Mouse (Mus musculus) megakaryocyte, embryonic 14.5 days (primary cell): ENCODE data around the gene Tent4b. TPM values are rescaled to one million over a fixed set of nuclear protein-coding genes. Genes with fewer than 3 reads are reported as not detected.

ENCODE experiments used
- H3K27me3 ChIP-seq: replicated peaks from 2 replicates; pipeline ENCODE3; 2012; ENCODE audit warnings: inconsistent platforms
- H3K36me3 ChIP-seq: replicated peaks from 2 replicates; pipeline ENCODE3; 2012; ENCODE audit warnings: low read length, inconsistent platforms, mixed read lengths
- H3K4me1 ChIP-seq: 2 replicates; pipeline ENCODE4 v1.6.1; 2012; ENCODE audit warnings: inconsistent platforms
- H3K4me3 ChIP-seq: replicated peaks from 2 replicates; pipeline ENCODE3; 2012; ENCODE audit warnings: moderate library complexity, mild to moderate bottlenecking, inconsistent platforms
- H3K9me3 ChIP-seq: 2 replicates; pipeline ENCODE4 v1.6.1; 2012; ENCODE audit warnings: inconsistent platforms
- FLI1 ChIP-seq: IDR thresholded peaks from 2 replicates; pipeline ENCODE4 v1.6.1; 2012; ENCODE audit warnings: low read length, inconsistent platforms, mixed read lengths
- GATA1 ChIP-seq: IDR thresholded peaks from 3 replicates; pipeline ENCODE4 v1.6.1; 2012; ENCODE audit warnings: mixed read lengths, low read length, inconsistent platforms, borderline replicate concordance
- polyA plus RNA-seq: library from polyadenylated mRNA; stranded (reverse); fragments of >175 nt; gene quantifications from 2 replicates; pipeline ENCODE4 v1.2.3, GENCODE M21; 2012; ENCODE audit warnings: low replicate concordance; ENCODE audit not compliant: insufficient read depth

Gene Tent4b
- polyA plus RNA-seq, 1 experiment = 3.2 TPM

- H3K27me3 ChIP-seq = no peaks in the 10 kb centered on the region
- H3K36me3 ChIP-seq = peaks cover 50% of the 10 kb centered on the region
- peaks cover 41% of the 10 kb centered on the region for H3K4me1 ChIP-seq
- H3K9me3 ChIP-seq = no peaks in the 10 kb centered on the region
- no peak for TF ChIP-seq FLI1
- TF ChIP-seq GATA1 = no peak
- no peak overlapping the region for H3K4me3 ChIP-seq
Measured at GRCm38 (mm10) chr8:88260466-88260980, 61.5 kb downstream of the Tent4b start.

- no peaks in the 10 kb centered on the region for H3K9me3 ChIP-seq
- no peaks in the 10 kb centered on the region for H3K27me3 ChIP-seq
- peaks cover 49% of the 10 kb centered on the region for H3K4me1 ChIP-seq
- peaks cover 25% of the 10 kb centered on the region for H3K36me3 ChIP-seq
- no peak for TF ChIP-seq FLI1
- no peak for TF ChIP-seq GATA1
- H3K4me3 ChIP-seq = no peak overlapping the region
Measured at GRCm38 (mm10) chr8:88262831-88263635, 64.0 kb downstream of the Tent4b start.

GRCm38 (mm10) chr8:88265511-88265910 is 66.5 kb downstream of the Tent4b start:
- Histone ChIP-seq H3K4me3 (no peak overlapping the region), H3K9me3 (no peaks in the 10 kb centered on the region; the same call in 1 of the 2 replicates), H3K36me3 (peaks cover 8% of the 10 kb centered on the region), H3K4me1 (peaks cover 53% of the 10 kb centered on the region), H3K27me3 (peaks cover 7% of the 10 kb centered on the region)
- TF ChIP-seq FLI1 (no peak), GATA1 (no peak)

- H3K9me3 ChIP-seq = no peaks in the 10 kb centered on the region; the same call in 1 of the 2 replicates
- H3K27me3 ChIP-seq = peaks cover 12% of the 10 kb centered on the region
- peaks cover 55% of the 10 kb centered on the region for H3K4me1 ChIP-seq
- no peak for TF ChIP-seq FLI1
- TF ChIP-seq GATA1 = no peak
- H3K4me3 ChIP-seq = no peak overlapping the region
- peaks cover 2% of the 10 kb centered on the region for H3K36me3 ChIP-seq
Measured at GRCm38 (mm10) chr8:88266170-88266800, 67.3 kb downstream of the Tent4b start.

- no peak overlapping the region for H3K4me3 ChIP-seq
- peaks cover 2% of the 10 kb centered on the region for H3K36me3 ChIP-seq
- TF ChIP-seq FLI1 = no peak
- TF ChIP-seq GATA1 = no peak
- no peaks in the 10 kb centered on the region; the same call in 1 of the 2 replicates for H3K9me3 ChIP-seq
- peaks cover 15% of the 10 kb centered on the region for H3K27me3 ChIP-seq
- H3K4me1 ChIP-seq = peaks cover 57% of the 10 kb centered on the region
Measured at GRCm38 (mm10) chr8:88266801-88267403, 67.9 kb downstream of the Tent4b start.

- TF ChIP-seq FLI1 = no peak
- TF ChIP-seq GATA1 = no peak
Measured at GRCm38 (mm10) chr8:88269107-88269875, 70.3 kb downstream of the Tent4b start.

GRCm38 (mm10) chr8:88270086-88270485 is 71.1 kb downstream of the Tent4b start:
- Histone ChIP-seq H3K27me3 (peaks cover 38% of the 10 kb centered on the region), H3K36me3 (no peaks in the 10 kb centered on the region), H3K4me3 (no peak overlapping the region), H3K4me1 (peaks cover 61% of the 10 kb centered on the region), H3K9me3 (no peaks in the 10 kb centered on the region; the same call in 1 of the 2 replicates)
- TF ChIP-seq GATA1 (no peak), FLI1 (no peak)

More at GRCm38 (mm10) chr8:88269107-88269875, 70.3 kb downstream of the Tent4b start:
- Histone ChIP-seq H3K4me1 (peaks cover 60% of the 10 kb centered on the region), H3K4me3 (no peak overlapping the region), H3K36me3 (no peaks in the 10 kb centered on the region), H3K27me3 (peaks cover 36% of the 10 kb centered on the region), H3K9me3 (no peaks in the 10 kb centered on the region; the same call in 1 of the 2 replicates)

GRCm38 (mm10) chr8:88272231-88273050 is 73.4 kb downstream of the Tent4b start, which contains the start of gene Adcy7:
Gene Adcy7 (plus strand): TSS chr8:88272403.
- H3K27me3 ChIP-seq = peaks cover 40% of the 10 kb centered on the region
- no peak for TF ChIP-seq FLI1
- TF ChIP-seq GATA1 = no peak
- no peaks in the 10 kb centered on the region for H3K36me3 ChIP-seq
- peaks cover 42% of the 10 kb centered on the region for H3K4me1 ChIP-seq
- H3K4me3 ChIP-seq = peak within 1 kb of the TSS; percentile 92
- no peaks in the 10 kb centered on the region; the same call in 1 of the 2 replicates for H3K9me3 ChIP-seq
